Mouse (Mus musculus) brain, embryonic 14.5 days (tissue): ENCODE measurements at regions not wholly inside any gene's neighbourhood (a gene's known extent, or its start where the extent isn't known, plus 50 kb on each side); places are given as distances from the start of the nearest gene placed in this dataset.

Experiments used
- CTCF ChIP-seq: fragments of 200-500 bp; IDR thresholded peaks from 2 replicates; pipeline ENCODE4 v1.5.1; 2012; ENCODE audit warnings: inconsistent platforms, mild to moderate bottlenecking, moderate library complexity, borderline replicate concordance; ENCODE audit not compliant: insufficient read depth, insufficient read length; ENCODE audit errors: extremely low read depth
- POLR2A ChIP-seq: fragments of 200-500 bp; IDR thresholded peaks from 2 replicates; pipeline ENCODE4 v1.6.1; 2012; ENCODE audit warnings: mild to moderate bottlenecking, inconsistent platforms, borderline replicate concordance; ENCODE audit not compliant: poor library complexity, insufficient read depth, insufficient read length, severe bottlenecking; ENCODE audit errors: extremely low read depth

DNA sequence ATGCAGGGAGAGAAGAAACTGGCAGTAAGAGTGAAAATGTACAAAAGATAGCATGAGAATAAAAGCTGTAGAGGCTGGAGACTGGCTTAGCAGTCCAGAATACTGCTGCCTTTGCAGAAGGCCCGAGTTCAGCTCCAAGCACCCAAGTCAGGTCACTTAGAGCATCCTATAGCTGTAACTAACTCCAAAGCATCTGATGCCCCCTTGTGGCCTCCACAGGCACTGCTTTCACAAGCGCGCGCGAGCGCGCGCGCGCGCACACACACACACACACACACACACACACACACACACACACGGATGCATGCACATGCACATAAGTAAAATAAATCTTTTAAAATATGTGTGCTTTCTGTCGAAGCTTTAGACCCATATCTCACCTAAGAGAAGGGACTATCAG lies 271.2 kb upstream of the Mon1b start:
- TF ChIP-seq CTCF (0 out of 2 replicates have a peak, but pooled peaks have one; percentile 25), POLR2A (no peak)
